Comparison of ENCODE assay signal across 9 mouse cellular contexts in genomic region chr8:84714161-84714560, GRCm38 (mm10). TPM values are rescaled to one million over a fixed set of nuclear protein-coding genes. Genes with fewer than 3 reads are reported as not detected.
DNase-seq lines count a peak whose midpoint lies in the region; ATAC-seq and TF ChIP-seq lines count a peak whose summit lies in the region.
"Had no signal": no experiment of that assay in that cellular context is flagged by ENCODE, and none has a peak within 500 bp of the region (broad histone marks: within the 10 kb centered on the region; RNA-seq: fewer than 3 reads in every experiment).

No protein-coding gene starts in this region.

- H3K9me3 ChIP-seq in hindbrain, embryonic 16.5 days (ENCODE audit: control insufficient read depth, low read length), result no peaks in the 10 kb centered on the region
- H3K9me3 ChIP-seq in neural tube, embryonic 14.5 days (ENCODE audit: control insufficient read depth, low read length), result no peaks in the 10 kb centered on the region

- DNase-seq in cerebellum, adult 11-12 months, result peak; percentile 42
- no peak for DNase-seq in cerebellum, adult 18-20 months
- DNase-seq in left cerebral cortex, adult 2 months (ENCODE audit: extremely low spot score in 1 of 2, low spot score in 2 of 2), result no peak
- DNase-seq in left cerebral cortex, postnatal 4 days, result no peak
- no peak for DNase-seq in spleen, postnatal 10 days (ENCODE audit: low spot score in 2 of 2)
- no peak for DNase-seq in embryo, embryonic 9.5 days (ENCODE audit: extremely low spot score)

- peak overlapping the region; percentile 47 for H3K9ac ChIP-seq in hindbrain, embryonic 16.5 days (ENCODE audit: low read depth, low read length)
- H3K9ac ChIP-seq in neural tube, embryonic 14.5 days (replicated peaks; ENCODE audit: low read depth, low read length), result no peak overlapping the region

- no peak for ATAC-seq in hindbrain, embryonic 16.5 days
- ATAC-seq in neural tube, embryonic 14.5 days (ENCODE audit: low read depth), result no peak

- no peak overlapping the region for H3K4me2 ChIP-seq in hindbrain, embryonic 16.5 days (ENCODE audit: low read length)
- no peak overlapping the region for H3K4me2 ChIP-seq in neural tube, embryonic 14.5 days (ENCODE audit: low read depth, low read length)

- H3K27ac ChIP-seq in left cerebral cortex, adult 2 months, result peak overlapping the region; percentile 77
- peak overlapping the region; percentile 73 for H3K27ac ChIP-seq in hindbrain, embryonic 16.5 days (ENCODE audit: low read depth, low read length)
- peak overlapping the region; percentile 81 for H3K27ac ChIP-seq in neural tube, embryonic 14.5 days (ENCODE audit: low read depth, low read length)

- H3K4me1 ChIP-seq in hindbrain, embryonic 16.5 days (ENCODE audit: control insufficient read depth, insufficient read depth, low read depth, low read length), result peaks cover 41% of the 10 kb centered on the region
- peaks cover 24% of the 10 kb centered on the region for H3K4me1 ChIP-seq in neural tube, embryonic 14.5 days (ENCODE audit: control insufficient read depth, insufficient read depth, low read length)

- intact Hi-C loops in left cerebral cortex, adult 2 months (cut with DNase I), result no loop called here
- intact Hi-C loops in left cerebral cortex, postnatal 4 days (cut with DNase I), result no loop called here

- peaks cover 3% of the 10 kb centered on the region for H3K27me3 ChIP-seq in hindbrain, embryonic 16.5 days (replicated peaks; ENCODE audit: control insufficient read depth, insufficient read depth, low read length)
- H3K27me3 ChIP-seq in neural tube, embryonic 14.5 days (ENCODE audit: control insufficient read depth, insufficient read depth, low read length), result peaks cover 4% of the 10 kb centered on the region; the same call in 1 of the 2 replicates

- H3K36me3 ChIP-seq in hindbrain, embryonic 16.5 days (ENCODE audit: control insufficient read depth, insufficient read depth, low read length), result no peaks in the 10 kb centered on the region
- no peaks in the 10 kb centered on the region for H3K36me3 ChIP-seq in neural tube, embryonic 14.5 days (ENCODE audit: control insufficient read depth, insufficient read depth, low read length)

- H3K4me3 ChIP-seq in left cerebral cortex, adult 2 months, result no peak overlapping the region
- H3K4me3 ChIP-seq in hindbrain, embryonic 16.5 days (ENCODE audit: low read length), result no peak overlapping the region
- no peak overlapping the region for H3K4me3 ChIP-seq in neural tube, embryonic 14.5 days (ENCODE audit: low read depth, low read length)

- 47% methylated on average over 4 of the region's 4 CpGs for WGBS in hindbrain, embryonic 16.5 days
- 45% methylated on average over 4 of the region's 4 CpGs for WGBS in neural tube, embryonic 14.5 days

- TF ChIP-seq CTCF in left cerebral cortex, adult 2 months (IDR thresholded peaks at IDR 0.05), result no peak

RNA-seq across cellular contexts. Expression of gene G430095P16Rik, which starts 8.6 kb away (rescaled TPM):
- not detected for total RNA-seq in left cerebral cortex, adult 2 months (2021)
- not detected for total RNA-seq in left cerebral cortex, postnatal 4 days (2021)
- 0.82 and 0.89 TPM in 2 replicates for polyA plus RNA-seq in hindbrain, embryonic 16.5 days (2015; fragmentation: Nextera tagmentation; extraction: Ambion mirVana)
- polyA plus RNA-seq in neural tube, embryonic 14.5 days (2014; fragmentation: Nextera tagmentation; extraction: Ambion mirVana), result 0.76 and 1.8 TPM in 2 replicates
- total RNA-seq: liver, adult 2 months had no signal
- polyA plus RNA-seq: liver, adult 2 months had no signal

RNA-seq across cellular contexts. Expression of gene Lyl1, which starts 12.9 kb away (rescaled TPM):
- total RNA-seq in left cerebral cortex, adult 2 months (2021), result 1 to 10 TPM; 1.6 to 2.6 TPM
- total RNA-seq in left cerebral cortex, postnatal 4 days (2021), result 1 to 10 TPM; 3.0 to 3.3 TPM
- polyA plus RNA-seq in hindbrain, embryonic 16.5 days (2015; fragmentation: Nextera tagmentation; extraction: Ambion mirVana), result 2.6 and 3.2 TPM in 2 replicates
- 1.3 and 3.6 TPM in 2 replicates for polyA plus RNA-seq in neural tube, embryonic 14.5 days (2014; fragmentation: Nextera tagmentation; extraction: Ambion mirVana)

RNA-seq across cellular contexts. Expression of gene Nacc1, which starts 26.5 kb away (rescaled TPM):
- 10 to 100 TPM; 95.5 to 96.8 TPM for total RNA-seq in left cerebral cortex, adult 2 months (2021)
- 10 to 100 TPM; 68.4 to 72.1 TPM for total RNA-seq in left cerebral cortex, postnatal 4 days (2021)
- polyA plus RNA-seq in hindbrain, embryonic 16.5 days (2015; fragmentation: Nextera tagmentation; extraction: Ambion mirVana), result 12.4 and 15.5 TPM in 2 replicates
- 15.3 and 16.6 TPM in 2 replicates for polyA plus RNA-seq in neural tube, embryonic 14.5 days (2014; fragmentation: Nextera tagmentation; extraction: Ambion mirVana)

RNA-seq across cellular contexts. Expression of gene Trmt1, which starts 28.1 kb away (rescaled TPM):
- 100 to 1,000 TPM; 108 to 115 TPM for total RNA-seq in left cerebral cortex, adult 2 months (2021)
- 100 to 1,000 TPM; 110 to 112 TPM for total RNA-seq in left cerebral cortex, postnatal 4 days (2021)
- 66.8 and 71.2 TPM in 2 replicates for polyA plus RNA-seq in hindbrain, embryonic 16.5 days (2015; fragmentation: Nextera tagmentation; extraction: Ambion mirVana)
- 59.8 and 70.2 TPM in 2 replicates for polyA plus RNA-seq in neural tube, embryonic 14.5 days (2014; fragmentation: Nextera tagmentation; extraction: Ambion mirVana)

RNA-seq across cellular contexts. Expression of gene Ier2, which starts 51.5 kb away (rescaled TPM):
- total RNA-seq in left cerebral cortex, adult 2 months (2021), result 10 to 100 TPM; 17.5 to 17.9 TPM
- total RNA-seq in left cerebral cortex, postnatal 4 days (2021), result 10 to 100 TPM; 10.2 to 10.7 TPM
- 18.2 and 19.6 TPM in 2 replicates for polyA plus RNA-seq in hindbrain, embryonic 16.5 days (2015; fragmentation: Nextera tagmentation; extraction: Ambion mirVana)
- polyA plus RNA-seq in neural tube, embryonic 14.5 days (2014; fragmentation: Nextera tagmentation; extraction: Ambion mirVana), result 14.4 and 20.9 TPM in 2 replicates
